Mouse (Mus musculus): Measurements from ENCODE around the gene Stat2. TPM values are rescaled to one million over a fixed set of nuclear protein-coding genes. Genes with fewer than 3 reads are reported as not detected.
A peak's percentile ranks its signal among the peaks of the same experiment; 100 is the strongest.
"Not testable (repeated sequence)": the region's sequence is repeated elsewhere in the genome, so short reads cannot be mapped to it uniquely, and the experiment has no call there.

Stat2 gene
- total RNA-seq, 1 experiment from 2014 or later: 9.0 TPM

DNA sequence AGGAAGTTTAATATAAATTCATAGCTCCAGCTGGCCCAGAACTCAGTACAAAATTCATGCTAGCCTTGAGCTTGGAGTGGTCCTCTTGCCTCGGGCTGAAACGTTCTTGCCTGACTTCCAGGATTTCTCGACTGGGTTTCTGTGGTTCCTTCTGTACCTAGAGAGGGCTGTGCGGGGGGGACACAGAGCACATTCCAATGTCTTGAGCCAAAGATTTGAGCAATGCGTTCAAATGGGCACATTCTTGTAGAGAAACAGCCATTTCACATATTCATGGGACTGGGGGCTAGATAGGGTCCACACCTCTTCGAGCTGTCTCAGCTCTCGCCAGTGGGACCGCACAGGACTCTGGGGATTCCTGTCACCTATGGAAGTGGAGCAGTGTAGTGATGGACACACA is 14.4 kb upstream of the Stat2 start:
- ATAC-seq (replicated peaks; ENCODE audit: low read depth, poor library complexity, severe bottlenecking): no peak

DNA sequence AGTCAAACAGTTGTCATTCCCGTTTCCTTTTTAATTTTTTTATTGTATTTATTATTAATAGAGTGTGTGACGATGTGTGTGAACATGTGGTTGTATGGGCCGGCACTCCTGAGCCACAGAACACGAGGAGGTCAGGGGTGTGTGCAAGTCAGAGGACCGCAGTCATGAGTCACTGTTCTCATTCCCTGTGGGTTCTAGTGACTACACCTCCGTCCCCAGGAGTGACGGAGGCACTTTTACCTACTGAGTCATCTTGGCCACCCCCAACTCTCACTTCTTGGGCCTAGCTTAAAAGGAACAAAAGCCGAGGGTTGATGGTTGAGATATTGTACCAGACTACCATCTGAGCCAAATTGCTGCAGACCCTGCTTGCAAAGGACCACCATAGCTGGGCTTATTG is 14.0 kb upstream of the Stat2 start:
- no peak for ATAC-seq (replicated peaks; ENCODE audit: low read depth, poor library complexity, severe bottlenecking)

DNA sequence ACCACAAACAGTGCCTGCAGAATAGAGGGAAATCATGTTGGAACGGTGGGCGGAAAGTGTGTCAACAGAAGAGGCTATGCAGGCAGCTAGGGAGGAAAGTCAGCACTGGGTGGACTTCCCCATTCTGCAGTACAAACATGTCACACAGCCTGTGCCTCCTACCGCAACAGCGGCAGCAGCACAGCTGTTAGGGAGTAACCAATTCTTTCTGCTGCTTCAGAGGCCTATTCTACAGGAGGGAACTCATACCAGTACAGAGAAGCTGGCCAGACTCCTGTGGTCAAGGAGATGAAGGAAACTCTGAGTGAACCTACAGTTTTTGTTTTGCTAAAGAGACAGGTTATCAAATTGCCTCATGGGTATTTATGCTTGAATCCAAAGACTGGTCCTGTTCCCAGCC is 11.4 kb upstream of the Stat2 start:
- ATAC-seq (replicated peaks; ENCODE audit: low read depth, poor library complexity, severe bottlenecking): peak; percentile 98

DNA sequence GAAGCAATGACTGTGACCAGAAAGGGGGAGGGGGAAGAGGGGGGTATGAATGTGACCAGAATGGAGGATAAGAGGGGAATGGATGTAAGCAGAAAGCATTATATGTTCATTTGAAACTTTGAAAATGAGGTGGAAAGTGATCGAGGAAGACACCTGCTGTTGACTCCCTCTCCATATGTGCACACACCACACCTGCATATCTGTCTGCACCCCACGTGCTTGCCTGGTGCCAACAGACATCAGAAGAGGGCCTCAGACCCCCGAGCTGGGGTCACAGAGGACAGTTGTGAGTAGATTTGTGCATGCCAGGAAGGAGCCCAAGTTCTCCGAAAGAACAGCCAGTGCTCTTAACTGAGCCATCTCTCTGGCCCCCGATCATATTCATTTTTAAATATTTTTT is 10.4 kb upstream of the Stat2 start:
- ATAC-seq (replicated peaks; ENCODE audit: low read depth, poor library complexity, severe bottlenecking): no peak

DNA sequence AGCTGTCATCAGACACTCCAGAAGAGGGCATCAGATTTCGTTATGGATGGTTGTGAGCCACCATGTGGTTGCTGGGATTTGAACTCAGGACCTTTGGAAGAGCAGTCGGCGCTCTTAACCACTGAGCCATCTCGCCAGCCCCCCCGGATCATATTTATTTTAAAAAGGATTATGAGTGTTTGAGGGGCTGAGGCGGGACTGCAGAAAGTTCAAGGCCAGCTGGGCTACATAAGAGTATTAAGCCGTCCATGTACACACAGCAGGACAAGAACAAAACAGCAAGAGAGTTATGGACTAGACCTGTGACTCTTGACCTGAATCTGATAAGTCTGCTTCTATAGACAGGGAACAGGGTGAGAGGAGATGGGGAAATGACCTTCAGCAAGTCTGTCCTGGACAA is 10.0 kb upstream of the Stat2 start:
- not testable (repeated sequence) for ATAC-seq (replicated peaks; ENCODE audit: low read depth, poor library complexity, severe bottlenecking)

DNA sequence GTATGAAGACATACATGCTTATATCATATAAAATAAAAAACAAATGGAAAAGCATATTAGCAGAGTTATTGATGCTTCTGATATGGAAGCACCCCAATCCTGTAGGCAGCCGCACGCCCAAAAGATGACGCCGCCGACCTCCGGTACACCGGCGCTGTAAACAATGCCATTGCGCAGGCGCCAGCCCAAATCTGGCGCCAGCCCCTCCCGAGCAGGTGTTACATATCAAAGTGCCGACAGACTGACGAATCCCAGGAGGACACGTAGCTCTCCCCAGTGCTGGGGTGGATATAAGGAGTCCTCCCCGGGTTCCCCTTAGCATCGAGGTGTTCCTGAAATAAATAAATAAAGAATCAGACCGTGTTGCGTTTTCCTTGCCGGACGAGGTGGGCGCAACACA is 8.1 kb upstream of the Stat2 start:
- ATAC-seq (replicated peaks; ENCODE audit: low read depth, poor library complexity, severe bottlenecking): no peak

DNA sequence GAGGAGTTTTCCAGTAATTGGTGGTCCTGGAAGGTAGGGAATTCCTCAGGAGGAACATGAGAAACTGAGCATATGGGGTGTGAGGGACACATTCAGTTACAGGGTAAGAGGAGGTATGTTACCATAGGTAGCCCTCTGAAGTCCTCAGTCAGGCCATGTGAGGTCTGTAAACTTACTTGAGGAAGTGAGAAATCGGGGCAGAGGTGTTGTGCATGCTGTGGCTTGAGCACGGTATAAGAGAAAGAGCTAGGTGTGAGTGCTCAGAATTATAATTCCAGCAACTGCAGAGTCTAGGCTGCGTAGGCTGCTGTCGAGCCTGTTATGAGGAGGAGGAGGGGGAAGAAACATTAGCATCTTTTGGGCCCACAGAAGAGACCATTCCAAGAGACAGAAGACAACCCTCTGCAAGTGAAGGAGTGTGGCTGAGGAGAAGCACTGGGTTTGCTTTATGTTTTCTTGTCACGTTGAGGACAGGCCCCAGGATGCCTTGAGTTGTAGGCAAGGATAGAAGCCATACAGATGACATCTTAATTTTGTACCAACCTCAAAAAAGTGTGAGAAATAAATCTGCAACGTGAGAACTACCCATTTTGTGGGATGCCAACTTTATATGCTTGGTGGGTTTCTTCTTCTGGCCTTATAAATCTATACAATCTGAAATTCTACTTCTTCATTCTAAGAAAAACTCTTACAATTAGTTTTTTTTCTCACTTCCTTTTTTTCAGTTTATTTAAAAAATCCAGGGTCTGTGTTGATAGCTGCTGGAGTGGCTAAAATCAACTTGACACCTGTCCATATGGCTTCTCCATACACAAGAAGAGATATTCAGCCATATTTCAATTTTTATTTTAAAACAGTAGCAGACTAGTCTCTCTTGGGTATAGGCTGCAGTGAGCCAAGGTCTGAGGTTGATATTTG is 6.7 kb upstream of the Stat2 start:
- ATAC-seq (replicated peaks; ENCODE audit: low read depth, poor library complexity, severe bottlenecking): no peak

DNA sequence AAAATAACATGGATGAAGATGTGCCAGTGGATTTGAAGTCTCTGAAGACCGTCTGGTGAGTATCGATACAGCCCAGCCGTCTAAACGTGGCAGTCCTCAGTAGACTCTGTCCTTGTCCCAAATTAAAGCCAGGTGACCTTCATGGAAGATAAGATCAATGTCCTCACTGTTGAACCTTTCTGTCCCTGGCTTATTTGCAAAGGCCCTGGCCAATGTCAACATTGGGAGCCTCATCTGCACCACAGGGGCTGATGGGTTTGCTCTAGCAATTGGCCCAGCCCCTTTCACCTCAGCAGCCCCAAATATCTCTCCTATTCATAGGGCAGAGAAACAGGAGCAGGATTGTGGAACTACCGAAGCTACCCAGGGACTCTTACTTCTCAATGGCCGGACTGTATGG is 2.0 kb upstream of the Stat2 start, which contains the start of gene Apof:
Gene Apof (plus strand): TSS at position 301 of the 400 bp plus-strand sequence.
- ATAC-seq (replicated peaks; ENCODE audit: low read depth, poor library complexity, severe bottlenecking): no peak

DNA sequence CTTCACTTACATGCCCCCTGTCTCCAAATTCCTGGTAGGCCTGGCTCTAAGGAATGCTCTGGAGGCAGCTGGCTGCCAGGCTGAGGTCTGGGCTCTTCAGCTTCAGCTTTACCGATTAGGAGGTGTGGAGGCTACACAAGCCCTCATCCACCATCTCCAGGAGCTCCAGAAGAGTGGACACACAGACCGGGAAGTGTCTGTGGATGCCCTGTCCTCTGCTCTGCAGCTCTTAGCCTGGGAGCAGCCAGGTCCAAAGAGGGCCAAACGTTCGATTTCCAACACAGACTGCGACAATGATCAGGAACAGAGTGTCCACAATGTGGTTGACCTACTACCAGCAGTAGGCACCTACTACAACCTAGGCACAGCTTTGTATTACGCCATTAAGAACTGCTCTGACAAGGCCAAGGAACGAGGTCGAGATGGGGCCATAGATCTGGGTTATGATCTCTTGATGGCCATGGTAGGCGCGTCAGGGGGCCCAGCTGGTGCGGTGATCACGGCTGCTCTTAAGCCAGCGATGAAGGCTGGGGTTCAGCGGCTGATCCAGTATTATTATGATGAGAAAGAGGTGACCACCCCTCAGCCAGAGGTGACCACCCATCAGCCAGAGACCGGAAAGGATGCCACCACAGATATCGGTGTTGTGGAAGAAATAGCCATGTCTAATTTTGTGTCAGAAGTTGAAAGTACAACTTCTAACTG is 1.0 kb upstream of the Stat2 start:
- no peak for ATAC-seq (replicated peaks; ENCODE audit: low read depth, poor library complexity, severe bottlenecking)

DNA sequence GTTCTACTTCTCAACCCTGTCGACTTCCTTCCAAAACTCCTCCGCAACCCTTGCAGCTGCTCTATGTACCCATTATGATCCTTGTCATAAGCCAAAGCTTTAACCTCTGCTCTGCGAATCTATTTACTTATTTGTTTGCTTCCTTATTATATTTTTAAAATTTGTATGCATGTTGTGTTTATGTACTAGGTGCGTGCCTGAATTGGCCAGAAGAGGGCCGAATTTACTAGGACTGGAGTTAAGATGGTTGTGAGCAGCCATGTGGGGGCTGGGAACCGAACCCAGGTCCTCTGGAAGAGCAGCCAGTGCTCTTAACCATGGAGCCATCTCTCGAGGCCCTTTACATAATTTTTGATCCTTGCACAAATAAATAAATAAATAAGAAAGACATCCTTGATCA is 507 bp downstream of the Stat2 start:
- no peak for ATAC-seq (replicated peaks; ENCODE audit: low read depth, poor library complexity, severe bottlenecking)

DNA sequence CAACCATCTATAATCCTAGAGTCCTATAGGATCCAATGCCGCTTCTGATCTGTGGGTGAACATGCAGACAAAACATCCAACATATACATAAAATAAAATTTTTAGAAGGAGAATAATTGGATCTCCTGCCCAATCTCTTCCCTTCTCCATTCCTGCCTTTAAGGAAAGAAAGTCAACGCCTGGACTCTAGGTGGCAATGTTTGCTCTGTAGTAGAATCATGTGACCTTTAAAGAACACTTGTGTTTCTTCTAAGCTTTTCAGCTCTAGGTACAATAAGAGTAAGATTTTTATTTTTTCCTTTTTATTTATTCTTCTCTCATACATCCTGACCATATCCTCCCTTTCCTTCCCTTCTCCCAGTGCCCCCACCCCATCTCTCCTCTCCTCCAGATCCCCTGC is 1.5 kb downstream of the Stat2 start:
- no peak for ATAC-seq (replicated peaks; ENCODE audit: low read depth, poor library complexity, severe bottlenecking)

DNA sequence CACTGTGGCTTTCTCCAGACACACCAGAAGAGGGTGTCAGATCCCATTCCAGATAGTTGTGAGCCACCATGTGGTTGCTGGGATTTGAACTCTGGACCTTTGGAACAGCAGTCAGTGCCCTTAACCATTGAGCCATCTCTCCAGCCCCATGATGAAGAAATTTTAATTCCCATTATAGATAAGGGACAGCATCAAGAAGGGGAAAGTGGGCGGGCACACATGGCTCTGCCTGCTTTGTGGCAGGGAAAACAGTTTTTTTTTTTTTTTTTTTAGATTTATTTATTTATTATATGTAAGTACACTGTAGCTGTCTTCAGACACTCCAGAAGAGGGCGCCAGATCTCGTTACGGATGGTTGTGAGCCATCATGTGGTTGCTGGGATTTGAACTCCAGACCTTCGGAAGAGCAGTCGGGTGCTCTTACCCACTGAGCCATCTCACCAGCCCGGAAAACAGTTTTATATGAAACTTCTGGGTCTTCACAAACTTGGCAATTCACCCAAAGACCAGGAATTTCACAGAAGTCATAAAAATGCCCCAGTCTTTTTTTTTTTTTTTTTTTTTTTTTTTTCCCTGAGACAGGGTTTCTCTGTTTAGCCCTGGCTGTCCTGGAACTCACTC is 2.6 kb downstream of the Stat2 start:
- not testable (repeated sequence) for ATAC-seq (replicated peaks; ENCODE audit: low read depth, poor library complexity, severe bottlenecking)

DNA sequence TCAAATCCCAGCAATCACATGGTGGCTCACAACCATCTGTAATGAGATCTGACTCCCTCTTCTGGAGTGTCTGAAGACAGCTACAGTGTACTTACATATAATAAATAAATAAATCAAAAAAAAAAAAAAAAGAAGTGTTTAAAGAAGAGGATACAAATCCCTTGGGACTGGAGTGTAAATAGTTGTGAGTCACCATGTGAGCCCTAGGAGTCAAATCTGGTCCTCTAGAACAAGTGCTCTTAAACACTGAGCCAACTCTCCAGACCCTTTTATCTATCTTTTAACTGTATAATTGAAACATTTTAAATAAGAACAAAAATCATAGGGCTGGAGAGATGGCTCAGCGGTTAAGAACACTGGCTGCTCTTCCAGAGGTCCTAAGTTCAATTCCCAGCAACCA is 5.0 kb downstream of the Stat2 start:
- ATAC-seq (replicated peaks; ENCODE audit: low read depth, poor library complexity, severe bottlenecking): not testable (repeated sequence)

DNA sequence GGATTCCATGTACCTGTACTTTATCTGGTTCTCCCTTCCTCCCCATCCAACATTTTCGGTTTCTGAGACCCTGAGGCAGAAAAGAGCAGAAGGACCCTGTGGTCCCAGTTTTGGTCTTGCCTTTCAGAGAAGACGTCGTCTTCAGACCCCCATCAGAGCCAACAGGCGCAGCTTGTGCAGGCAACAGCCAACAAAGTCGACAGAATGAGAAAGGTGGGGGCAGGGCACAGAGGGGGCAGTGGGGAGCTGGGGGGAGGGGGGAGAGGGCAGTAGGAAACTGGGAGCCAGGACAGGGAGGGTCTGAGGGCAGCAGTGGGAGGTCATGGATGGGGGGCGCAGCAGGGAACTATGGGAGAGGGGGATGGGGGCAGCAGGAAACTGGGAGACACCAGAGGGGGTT is 7.8 kb downstream of the Stat2 start:
- no peak for ATAC-seq (replicated peaks; ENCODE audit: low read depth, poor library complexity, severe bottlenecking)

DNA sequence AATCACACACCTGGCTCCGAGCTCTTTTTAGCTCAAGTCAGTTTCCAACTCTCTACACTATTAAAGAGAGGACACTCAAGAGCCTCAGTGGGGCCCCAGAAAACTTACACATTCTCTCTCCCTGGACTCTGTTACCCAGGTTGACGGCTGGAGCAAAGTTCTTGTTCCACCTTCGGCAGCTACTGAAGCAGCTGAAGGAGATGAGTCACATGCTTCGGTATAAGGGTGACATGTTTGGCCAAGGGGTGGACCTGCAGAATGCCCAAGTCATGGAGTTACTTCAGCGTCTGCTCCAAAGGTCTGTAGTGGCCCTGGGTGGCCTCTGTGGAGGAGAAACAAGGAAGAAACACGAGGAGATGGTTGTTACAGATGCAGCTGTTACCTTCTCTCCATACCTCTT is 10.6 kb downstream of the Stat2 start:
- ATAC-seq (replicated peaks; ENCODE audit: low read depth, poor library complexity, severe bottlenecking): no peak

DNA sequence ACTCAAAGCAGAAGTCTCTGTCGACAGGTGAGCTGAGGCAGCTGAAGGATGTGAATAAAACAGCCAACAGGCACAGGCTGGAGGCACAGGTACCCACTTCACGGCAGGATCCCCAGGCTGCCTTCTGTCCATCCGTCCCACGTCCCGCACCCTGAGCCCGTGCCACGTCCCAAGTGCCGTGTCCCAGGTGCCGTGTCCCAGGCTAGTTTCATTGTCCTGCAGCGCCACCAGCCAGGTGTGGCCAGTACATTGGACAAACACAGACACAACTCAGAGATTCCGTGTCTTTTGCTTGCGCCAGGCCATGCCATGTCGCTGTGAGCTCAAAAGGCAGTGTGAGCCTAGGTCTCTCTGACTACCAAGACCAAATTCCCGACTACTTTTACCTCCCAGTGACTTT is 11.3 kb downstream of the Stat2 start:
- ATAC-seq (replicated peaks; ENCODE audit: low read depth, poor library complexity, severe bottlenecking): no peak

DNA sequence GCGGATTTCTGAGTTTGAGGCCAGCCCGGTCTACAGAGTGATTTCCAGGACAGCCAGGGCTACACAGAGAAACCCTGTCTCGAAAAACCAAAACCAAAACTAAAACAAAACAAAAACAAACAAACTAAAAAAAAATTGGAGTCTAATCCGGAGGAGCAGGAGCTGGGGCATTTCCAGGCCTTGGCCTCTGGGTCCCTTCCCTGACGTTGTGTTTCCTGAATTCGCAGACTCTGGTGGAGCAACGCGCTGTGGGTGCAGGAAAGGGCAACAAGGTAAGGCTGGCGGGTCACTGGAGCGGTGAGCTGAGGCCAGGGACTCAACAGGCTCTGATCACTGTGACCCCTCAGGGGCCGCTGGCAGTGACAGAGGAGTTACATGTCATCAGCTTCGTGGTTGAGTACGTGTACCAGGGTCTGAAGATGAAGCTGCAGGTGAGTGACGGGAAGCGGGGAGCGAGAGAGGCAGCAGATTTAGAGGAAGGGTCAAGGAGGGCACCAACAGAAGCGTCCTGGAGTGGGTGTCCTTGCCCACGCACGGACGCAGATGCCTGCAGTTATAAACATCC is 12.6 kb downstream of the Stat2 start:
- no peak for ATAC-seq (replicated peaks; ENCODE audit: low read depth, poor library complexity, severe bottlenecking)

DNA sequence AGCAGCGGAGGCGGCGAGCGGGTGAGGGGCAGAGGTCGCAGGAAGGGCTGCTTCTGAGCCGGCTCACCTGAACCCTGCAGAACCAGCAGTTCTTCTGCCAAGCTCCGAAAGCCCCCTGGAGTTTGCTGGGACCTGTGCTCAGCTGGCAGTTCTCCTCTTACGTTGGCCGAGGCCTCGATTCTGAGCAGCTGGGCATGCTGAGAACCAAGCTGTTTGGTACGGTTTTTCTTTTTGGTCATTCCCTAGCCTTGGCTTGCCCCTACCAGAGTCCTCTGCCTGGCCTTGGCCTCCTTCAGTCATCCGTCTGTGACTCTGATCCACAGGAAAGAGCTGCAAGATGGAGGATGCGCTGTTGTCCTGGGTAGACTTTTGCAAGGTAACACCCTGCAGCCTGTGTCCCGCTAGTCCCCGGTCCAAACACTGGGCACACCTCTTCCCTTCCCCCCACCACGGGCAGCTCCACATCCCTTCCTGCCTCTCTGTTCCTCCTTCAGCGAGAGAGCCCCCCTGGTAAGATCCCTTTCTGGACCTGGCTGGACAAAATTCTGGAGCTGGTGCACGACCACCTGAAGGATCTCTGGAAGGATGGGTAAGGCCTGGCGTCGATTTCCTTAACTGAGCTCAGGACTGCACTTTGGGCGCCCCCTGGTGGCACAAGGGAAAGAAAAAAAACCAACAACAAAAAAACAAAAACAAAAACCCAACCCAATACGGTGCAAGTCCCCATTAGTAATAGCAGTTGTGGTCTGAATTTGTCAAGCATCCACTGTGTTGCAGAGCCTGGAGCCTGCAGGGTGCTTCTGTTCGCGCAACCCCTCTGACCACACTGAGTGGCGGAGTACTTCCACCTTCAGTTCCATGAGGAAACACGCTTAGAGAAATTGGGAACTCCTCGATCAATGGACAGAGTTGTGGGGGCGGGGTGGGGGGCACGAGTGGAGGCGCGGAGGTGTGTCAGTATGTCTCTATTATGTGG is 13.5 kb downstream of the Stat2 start:
- peak; percentile 63; the same call in 1 of the 2 replicates for ATAC-seq (replicated peaks; ENCODE audit: low read depth, poor library complexity, severe bottlenecking)

DNA sequence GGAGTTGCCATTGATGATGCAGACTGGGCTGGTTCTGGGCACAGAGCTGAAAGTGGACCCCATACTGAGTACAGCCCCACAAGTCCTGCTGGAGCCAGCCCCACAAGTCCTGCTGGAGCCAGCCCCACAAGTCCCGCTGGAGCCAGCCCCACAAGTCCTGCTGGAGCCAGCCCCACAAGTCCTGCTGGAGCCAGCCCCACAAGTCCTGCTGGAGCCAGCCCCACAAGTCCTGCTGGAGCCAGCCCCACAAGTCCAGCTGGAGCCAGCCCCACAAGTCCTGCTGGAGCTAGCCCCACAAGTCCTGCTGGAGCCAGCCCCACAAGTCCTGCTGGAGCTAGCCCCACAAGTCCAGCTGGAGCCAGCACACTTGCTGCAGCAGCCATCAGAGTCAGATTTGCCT is 20.2 kb downstream of the Stat2 start:
- not testable (repeated sequence) for ATAC-seq (replicated peaks; ENCODE audit: low read depth, poor library complexity, severe bottlenecking)
